Mouse (Mus musculus): ENCODE data around the gene Arl13b. TPM values are rescaled to one million over a fixed set of nuclear protein-coding genes. Genes with fewer than 3 reads are reported as not detected.

Gene Arl13b
- total and polyA plus RNA-seq, 2 experiments, result 1.3 to 12.6 TPM

DNA sequence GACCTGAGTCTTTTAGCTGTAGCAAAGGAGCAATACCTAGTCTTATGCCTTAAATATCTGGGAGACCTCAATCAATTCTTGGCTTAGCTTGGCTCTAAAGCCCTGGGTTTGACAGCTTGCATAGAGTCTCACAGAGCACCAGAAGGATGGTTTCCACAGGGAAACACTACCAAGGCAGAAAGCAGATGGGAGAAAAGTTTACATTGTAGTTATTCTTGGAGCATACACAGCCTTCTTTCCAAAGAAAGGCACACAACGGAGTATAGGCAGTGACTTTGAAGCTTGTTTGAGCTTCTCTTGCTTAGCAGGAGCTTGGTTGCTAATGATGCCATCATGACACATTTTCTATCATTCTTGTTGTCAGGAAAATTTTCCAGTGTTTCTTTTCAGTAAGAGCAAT, 13.3 kb upstream of the Arl13b start:
- no peaks in the 10 kb centered on the region; the same call in 1 of the 2 replicates for H3K36me3 ChIP-seq (ENCODE audit: control insufficient read depth, insufficient read depth, low read length)
- H3K79me2 ChIP-seq (ENCODE audit: control insufficient read depth, insufficient read depth, low read length), result peaks cover 19% of the 10 kb centered on the region; the same call in 1 of the 2 replicates
- no peaks in the 10 kb centered on the region for H3K27me3 ChIP-seq (ENCODE audit: control insufficient read depth, insufficient read depth, low read length)
- H3K4me3 ChIP-seq (ENCODE audit: insufficient read depth, low read depth, low read length), result no peak overlapping the region
- 89% methylated on average over 1 of the region's 1 CpGs for WGBS
- H3K4me1 ChIP-seq (ENCODE audit: control insufficient read depth, insufficient read depth, low read length), result peaks cover 13% of the 10 kb centered on the region
- H3K27ac ChIP-seq (replicated peaks; ENCODE audit: insufficient read depth, low read depth, low read length), result no peak overlapping the region
- no peak for DNase-seq (ENCODE audit: extremely low read depth, low read depth, low spot score)
- H3K9ac ChIP-seq (ENCODE audit: low read depth, low read length), result no peak overlapping the region
- TF ChIP-seq CTCF (IDR thresholded peaks at IDR 0.05; ENCODE audit: low read depth, low read length) (no peak), POLR2A (IDR thresholded peaks at IDR 0.05; ENCODE audit: extremely low read depth, insufficient read depth, low read length) (no peak)

GRCm38 (mm10) chr16:62858018-62858417, 11.2 kb upstream of the Arl13b start:
- Histone ChIP-seq H3K4me3 (ENCODE audit: insufficient read depth, low read depth, low read length) (no peak overlapping the region), H3K27me3 (ENCODE audit: control insufficient read depth, insufficient read depth, low read length) (no peaks in the 10 kb centered on the region), H3K36me3 (ENCODE audit: control insufficient read depth, insufficient read depth, low read length) (no peaks in the 10 kb centered on the region; the same call in 1 of the 2 replicates), H3K79me2 (ENCODE audit: control insufficient read depth, insufficient read depth, low read length) (peaks cover 16% of the 10 kb centered on the region; the same call in 1 of the 2 replicates), H3K4me1 (ENCODE audit: control insufficient read depth, insufficient read depth, low read length) (peaks cover 17% of the 10 kb centered on the region), H3K9ac (ENCODE audit: low read depth, low read length) (no peak overlapping the region), H3K27ac (replicated peaks; ENCODE audit: insufficient read depth, low read depth, low read length) (no peak overlapping the region)
- DNase-seq (ENCODE audit: extremely low read depth, low read depth, low spot score), result peak; percentile 50
- 86% methylated on average over 1 of the region's 1 CpGs for WGBS
- no peak for TF ChIP-seq POLR2A (IDR thresholded peaks at IDR 0.05; ENCODE audit: extremely low read depth, insufficient read depth, low read length)
- peak; percentile 43; the same call in 1 of the 2 replicates for TF ChIP-seq CTCF (IDR thresholded peaks at IDR 0.05; ENCODE audit: low read depth, low read length)

DNA sequence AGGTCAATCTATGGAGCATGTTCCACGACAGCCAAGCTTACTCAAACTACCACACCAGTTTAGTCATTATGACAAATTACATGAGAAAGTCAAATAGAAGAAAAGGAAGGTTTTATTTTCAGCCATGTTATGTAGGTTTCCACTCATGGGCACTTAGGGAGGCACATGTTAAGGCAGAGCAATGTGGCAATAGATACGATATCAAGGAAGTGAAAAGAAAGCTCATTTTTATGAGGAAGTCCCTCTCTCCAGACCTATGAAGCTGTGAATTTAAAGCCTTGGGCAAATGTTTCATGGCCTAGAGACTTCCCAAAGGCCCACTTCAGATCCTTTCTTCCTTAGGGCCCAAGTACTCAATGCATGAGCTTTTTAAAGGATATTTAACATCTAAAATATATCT, 10.7 kb upstream of the Arl13b start:
- Histone ChIP-seq H3K36me3 (ENCODE audit: control insufficient read depth, insufficient read depth, low read length) (no peaks in the 10 kb centered on the region; the same call in 1 of the 2 replicates), H3K9ac (ENCODE audit: low read depth, low read length) (no peak overlapping the region), H3K4me3 (ENCODE audit: insufficient read depth, low read depth, low read length) (no peak overlapping the region), H3K79me2 (ENCODE audit: control insufficient read depth, insufficient read depth, low read length) (peaks cover 14% of the 10 kb centered on the region; the same call in 1 of the 2 replicates), H3K4me1 (ENCODE audit: control insufficient read depth, insufficient read depth, low read length) (peaks cover 16% of the 10 kb centered on the region), H3K27me3 (ENCODE audit: control insufficient read depth, insufficient read depth, low read length) (no peaks in the 10 kb centered on the region), H3K27ac (replicated peaks; ENCODE audit: insufficient read depth, low read depth, low read length) (0 out of 2 replicates have a peak overlapping the region, but pooled peaks have one; percentile 16)
- DNase-seq (ENCODE audit: extremely low read depth, low read depth, low spot score), result no peak
- no peak for TF ChIP-seq CTCF (IDR thresholded peaks at IDR 0.05; ENCODE audit: low read depth, low read length)
- no peak for TF ChIP-seq POLR2A (IDR thresholded peaks at IDR 0.05; ENCODE audit: extremely low read depth, insufficient read depth, low read length)
- 48% methylated on average over 2 of the region's 2 CpGs for WGBS

GRCm38 (mm10) chr16:62856273-62856672, 9.4 kb upstream of the Arl13b start:
- no peaks in the 10 kb centered on the region; the same call in 1 of the 2 replicates for H3K36me3 ChIP-seq (ENCODE audit: control insufficient read depth, insufficient read depth, low read length)
- H3K79me2 ChIP-seq (ENCODE audit: control insufficient read depth, insufficient read depth, low read length), result peaks cover 14% of the 10 kb centered on the region; the same call in 1 of the 2 replicates
- DNase-seq (ENCODE audit: extremely low read depth, low read depth, low spot score), result no peak
- TF ChIP-seq CTCF (IDR thresholded peaks at IDR 0.05; ENCODE audit: low read depth, low read length) (no peak), POLR2A (IDR thresholded peaks at IDR 0.05; ENCODE audit: extremely low read depth, insufficient read depth, low read length) (no peak)
- peaks cover 14% of the 10 kb centered on the region for H3K4me1 ChIP-seq (ENCODE audit: control insufficient read depth, insufficient read depth, low read length)
- no peak overlapping the region for H3K9ac ChIP-seq (ENCODE audit: low read depth, low read length)
- no peaks in the 10 kb centered on the region for H3K27me3 ChIP-seq (ENCODE audit: control insufficient read depth, insufficient read depth, low read length)
- no peak overlapping the region for H3K27ac ChIP-seq (replicated peaks; ENCODE audit: insufficient read depth, low read depth, low read length)
- 87% methylated on average over 2 of the region's 2 CpGs for WGBS
- H3K4me3 ChIP-seq (ENCODE audit: insufficient read depth, low read depth, low read length), result no peak overlapping the region

GRCm38 (mm10) chr16:62855385-62855784, 8.5 kb upstream of the Arl13b start:
- TF ChIP-seq CTCF (IDR thresholded peaks at IDR 0.05; ENCODE audit: low read depth, low read length), result no peak
- no peak for TF ChIP-seq POLR2A (IDR thresholded peaks at IDR 0.05; ENCODE audit: extremely low read depth, insufficient read depth, low read length)

More at GRCm38 (mm10) chr16:62855385-62855784, 8.5 kb upstream of the Arl13b start:
- Histone ChIP-seq H3K27me3 (ENCODE audit: control insufficient read depth, insufficient read depth, low read length) (no peaks in the 10 kb centered on the region), H3K4me1 (ENCODE audit: control insufficient read depth, insufficient read depth, low read length) (peaks cover 14% of the 10 kb centered on the region), H3K79me2 (ENCODE audit: control insufficient read depth, insufficient read depth, low read length) (peaks cover 14% of the 10 kb centered on the region; the same call in 1 of the 2 replicates), H3K9ac (ENCODE audit: low read depth, low read length) (0 out of 2 replicates have a peak overlapping the region, but pooled peaks have one; percentile 21), H3K36me3 (ENCODE audit: control insufficient read depth, insufficient read depth, low read length) (no peaks in the 10 kb centered on the region; the same call in 1 of the 2 replicates), H3K27ac (replicated peaks; ENCODE audit: insufficient read depth, low read depth, low read length) (peak overlapping the region; percentile 59), H3K4me3 (ENCODE audit: insufficient read depth, low read depth, low read length) (peak overlapping the region; percentile 32)
- WGBS, result 32% methylated on average over 6 of the region's 6 CpGs
- peak; percentile 61 for DNase-seq (ENCODE audit: extremely low read depth, low read depth, low spot score)
